Mouse (Mus musculus): Measurements from ENCODE around the gene Zc3hc1. TPM values are rescaled to one million over a fixed set of nuclear protein-coding genes. Genes with fewer than 3 reads are reported as not detected.
"Not testable (repeated sequence)": the region's sequence is repeated elsewhere in the genome, so short reads cannot be mapped to it uniquely, and the experiment has no call there.

Gene Zc3hc1
- polyA plus RNA-seq, 2 experiments: 41.5 to 64.6 TPM

DNA sequence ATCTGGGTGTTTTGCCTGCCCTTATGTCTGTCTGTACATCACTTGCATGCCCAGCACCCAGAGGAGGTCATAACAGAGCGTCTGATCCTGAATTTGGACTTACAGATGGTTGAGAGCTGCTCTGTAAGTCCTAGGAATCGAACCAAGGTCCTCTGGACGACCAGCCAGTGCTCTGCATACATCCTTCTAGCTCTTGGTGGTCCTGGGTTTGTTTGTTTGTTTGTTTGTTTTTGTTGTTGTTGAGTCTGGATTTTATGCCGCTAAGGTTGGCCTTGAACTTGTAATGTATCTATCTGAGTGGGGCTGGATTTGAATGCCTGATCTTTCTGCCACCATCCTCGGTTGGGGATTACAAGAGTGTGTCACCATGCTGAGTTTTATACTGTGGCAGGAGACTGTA, 9.3 kb upstream of the Zc3hc1 start:
- ATAC-seq (ENCODE audit: low FRiP score, low read depth): no peak
- no peak for DNase-seq (ENCODE audit: low spot score)
- no peak overlapping the region for H3K27ac ChIP-seq (replicated peaks; ENCODE audit: low read depth, low read length)

DNA sequence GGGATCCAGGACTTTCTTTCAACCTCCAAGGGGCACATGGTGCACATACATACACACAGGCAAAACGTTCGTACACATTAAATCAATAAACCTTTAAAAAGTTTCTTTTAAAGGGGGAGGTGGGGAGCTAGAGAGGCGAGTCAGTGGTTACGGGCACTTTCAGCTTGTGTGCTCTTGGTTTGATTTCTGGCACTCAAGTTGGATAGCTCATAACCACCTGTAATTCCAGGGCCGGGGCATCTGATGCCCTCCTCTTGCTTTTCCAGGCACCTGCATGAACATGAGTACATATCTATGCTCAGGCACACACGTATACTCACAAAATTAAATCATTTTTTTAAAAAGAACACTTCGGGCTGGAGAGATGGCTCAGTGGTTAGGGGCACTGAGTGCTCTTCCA, 1.2 kb upstream of the Zc3hc1 start:
- WGBS: 85% methylated on average over 7 of the region's 7 CpGs
- peaks cover 5% of the 10 kb centered on the region for H3K36me3 ChIP-seq (ENCODE audit: control insufficient read depth, insufficient read depth, low read length)

More for the DNA sequence above, 9.3 kb upstream of the Zc3hc1 start:
- no peak overlapping the region for H3K9ac ChIP-seq (ENCODE audit: low read depth, low read length, severe bottlenecking)
- peaks cover 9% of the 10 kb centered on the region for H3K4me1 ChIP-seq (ENCODE audit: control insufficient read depth, insufficient read depth, low read length)
- no peak for TF ChIP-seq POLR2A (IDR thresholded peaks at IDR 0.05; ENCODE audit: borderline replicate concordance, extremely low read depth, insufficient read depth, insufficient read length)
- H3K27me3 ChIP-seq (ENCODE audit: control insufficient read depth, insufficient read depth, low read length): no peaks in the 10 kb centered on the region
- H3K9me3 ChIP-seq (ENCODE audit: control insufficient read depth, low read length): no peaks in the 10 kb centered on the region
- H3K4me2 ChIP-seq (replicated peaks; ENCODE audit: low read depth, low read length, severe bottlenecking): peak overlapping the region; percentile 54; the same call in 1 of the 2 replicates
- H3K4me3 ChIP-seq (replicated peaks; ENCODE audit: low read length): no peak overlapping the region
- no peaks in the 10 kb centered on the region for H3K36me3 ChIP-seq (ENCODE audit: control insufficient read depth, insufficient read depth, low read length)
- 81% methylated on average over 5 of the region's 5 CpGs for WGBS

DNA sequence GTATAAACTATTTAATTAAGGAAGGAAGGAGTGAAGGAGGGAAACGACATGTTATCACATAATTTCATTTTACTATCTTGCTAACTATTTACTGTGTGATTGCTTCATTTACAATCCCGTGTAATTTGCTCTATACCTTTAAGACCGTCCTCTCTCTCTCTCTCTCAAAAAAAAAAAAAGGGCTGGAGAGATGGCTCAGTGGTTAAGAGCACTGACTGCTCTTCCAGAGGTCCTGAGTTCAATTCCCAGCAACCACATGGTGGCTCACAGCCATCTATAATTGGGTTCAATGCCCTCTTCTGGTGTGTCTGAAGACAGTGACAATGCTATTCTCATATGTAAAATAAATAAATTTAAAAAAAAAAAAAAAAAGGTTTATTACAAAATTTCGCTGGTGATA, 557 bp downstream of the Zc3hc1 start:
- ATAC-seq (ENCODE audit: low FRiP score, low read depth); H3K9me3 ChIP-seq (ENCODE audit: control insufficient read depth, low read length); H3K27ac ChIP-seq (replicated peaks; ENCODE audit: low read depth, low read length); H3K27me3 ChIP-seq (ENCODE audit: control insufficient read depth, insufficient read depth, low read length); H3K4me1 ChIP-seq (ENCODE audit: control insufficient read depth, insufficient read depth, low read length); DNase-seq (ENCODE audit: low spot score): not testable (repeated sequence)
- peaks cover 23% of the 10 kb centered on the region for H3K36me3 ChIP-seq (ENCODE audit: control insufficient read depth, insufficient read depth, low read length)
- WGBS: 16% methylated on average over 4 of the region's 4 CpGs
- peak overlapping the region; percentile 78 for H3K9ac ChIP-seq (ENCODE audit: low read depth, low read length, severe bottlenecking)
- H3K4me3 ChIP-seq (replicated peaks; ENCODE audit: low read length): peak overlapping the region; percentile 78
- H3K4me2 ChIP-seq (replicated peaks; ENCODE audit: low read depth, low read length, severe bottlenecking): peak overlapping the region; percentile 48

More for the DNA sequence above, 1.2 kb upstream of the Zc3hc1 start:
- Histone ChIP-seq H3K9me3 (ENCODE audit: control insufficient read depth, low read length) (no peaks in the 10 kb centered on the region), H3K4me2 (replicated peaks; ENCODE audit: low read depth, low read length, severe bottlenecking) (no peak overlapping the region), H3K27ac (replicated peaks; ENCODE audit: low read depth, low read length) (no peak overlapping the region), H3K27me3 (ENCODE audit: control insufficient read depth, insufficient read depth, low read length) (no peaks in the 10 kb centered on the region), H3K4me3 (replicated peaks; ENCODE audit: low read length) (no peak overlapping the region), H3K4me1 (ENCODE audit: control insufficient read depth, insufficient read depth, low read length) (0 out of 2 replicates have a peak, but pooled peaks cover 4% of the 10 kb centered on the region), H3K9ac (ENCODE audit: low read depth, low read length, severe bottlenecking) (no peak overlapping the region)
- DNase-seq (ENCODE audit: low spot score) (no peak), ATAC-seq (ENCODE audit: low FRiP score, low read depth) (no peak)
- no peak for TF ChIP-seq POLR2A (IDR thresholded peaks at IDR 0.05; ENCODE audit: borderline replicate concordance, extremely low read depth, insufficient read depth, insufficient read length)

DNA sequence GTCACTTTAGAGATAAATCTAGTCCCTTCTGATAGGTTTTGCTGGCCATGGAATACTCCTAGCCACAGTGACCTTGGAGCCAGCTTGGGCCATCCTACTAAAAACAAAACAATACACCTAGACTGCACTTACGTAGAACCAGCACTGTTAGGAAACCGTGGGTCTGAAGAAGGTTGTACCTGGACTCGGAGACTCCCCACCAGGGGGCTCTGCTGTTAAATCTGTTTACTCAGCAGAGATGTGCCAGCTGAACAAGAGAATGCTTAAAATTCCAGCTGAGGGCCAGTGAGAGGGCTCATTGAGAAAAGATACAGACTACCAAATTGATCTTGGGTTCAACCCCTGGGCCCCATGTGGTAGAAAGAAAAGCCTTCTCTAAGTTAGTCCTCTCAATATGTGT, 9.7 kb downstream of the Zc3hc1 start:
- 56% methylated on average over 3 of the region's 3 CpGs for WGBS
- Histone ChIP-seq H3K27me3 (ENCODE audit: control insufficient read depth, insufficient read depth, low read length) (no peaks in the 10 kb centered on the region), H3K9me3 (ENCODE audit: control insufficient read depth, low read length) (no peaks in the 10 kb centered on the region), H3K4me2 (replicated peaks; ENCODE audit: low read depth, low read length, severe bottlenecking) (no peak overlapping the region), H3K36me3 (ENCODE audit: control insufficient read depth, insufficient read depth, low read length) (peaks cover 71% of the 10 kb centered on the region), H3K4me1 (ENCODE audit: control insufficient read depth, insufficient read depth, low read length) (no peaks in the 10 kb centered on the region), H3K9ac (ENCODE audit: low read depth, low read length, severe bottlenecking) (no peak overlapping the region), H3K27ac (replicated peaks; ENCODE audit: low read depth, low read length) (no peak overlapping the region), H3K4me3 (replicated peaks; ENCODE audit: low read length) (no peak overlapping the region)
- DNase-seq (ENCODE audit: low spot score) (peak; percentile 56), ATAC-seq (ENCODE audit: low FRiP score, low read depth) (no peak)
- TF ChIP-seq POLR2A (IDR thresholded peaks at IDR 0.05; ENCODE audit: borderline replicate concordance, extremely low read depth, insufficient read depth, insufficient read length): no peak

DNA sequence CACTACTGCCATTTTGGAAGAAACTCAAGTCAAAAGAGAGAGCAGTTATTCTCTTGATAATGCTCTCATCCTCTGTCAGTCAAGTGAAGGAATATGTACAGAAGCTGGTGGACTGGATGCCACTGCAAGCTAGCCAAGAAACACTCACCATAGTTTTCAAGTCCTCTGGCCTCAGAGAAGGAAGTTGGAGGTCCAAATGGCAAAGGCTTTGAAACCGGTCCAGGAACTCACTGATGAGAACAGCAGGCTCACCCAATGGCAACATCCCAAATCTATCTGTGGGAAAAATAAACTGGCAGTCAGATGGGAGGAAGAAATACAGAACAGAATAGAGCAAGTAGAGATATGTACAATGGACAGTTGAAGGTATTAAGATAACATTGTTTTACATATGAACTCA, 15.0 kb downstream of the Zc3hc1 start:
- H3K4me1 ChIP-seq (ENCODE audit: control insufficient read depth, insufficient read depth, low read length): no peaks in the 10 kb centered on the region
- no peak overlapping the region for H3K9ac ChIP-seq (ENCODE audit: low read depth, low read length, severe bottlenecking)
- 92% methylated on average over 1 of the region's 1 CpGs for WGBS
- no peak overlapping the region for H3K27ac ChIP-seq (replicated peaks; ENCODE audit: low read depth, low read length)
- ATAC-seq (ENCODE audit: low FRiP score, low read depth) (no peak), DNase-seq (ENCODE audit: low spot score) (no peak)
- no peak overlapping the region for H3K4me2 ChIP-seq (replicated peaks; ENCODE audit: low read depth, low read length, severe bottlenecking)
- no peak for TF ChIP-seq POLR2A (IDR thresholded peaks at IDR 0.05; ENCODE audit: borderline replicate concordance, extremely low read depth, insufficient read depth, insufficient read length)
- H3K36me3 ChIP-seq (ENCODE audit: control insufficient read depth, insufficient read depth, low read length): peaks cover 82% of the 10 kb centered on the region
- H3K4me3 ChIP-seq (replicated peaks; ENCODE audit: low read length): no peak overlapping the region
- H3K27me3 ChIP-seq (ENCODE audit: control insufficient read depth, insufficient read depth, low read length): no peaks in the 10 kb centered on the region
- no peaks in the 10 kb centered on the region for H3K9me3 ChIP-seq (ENCODE audit: control insufficient read depth, low read length)
